Mouse (Mus musculus) erythroblast, embryonic 14.5 days (primary cell): ENCODE measurements around the gene Ptprg.

Experiments used
- GATA1 ChIP-seq: IDR thresholded peaks from 2 replicates; pipeline ENCODE4 v1.6.1; 2012; ENCODE audit warnings: low read length, inconsistent platforms, mixed read lengths
- TAL1 ChIP-seq: IDR thresholded peaks from 3 replicates; pipeline ENCODE4 v1.6.1; 2012; ENCODE audit warnings: low read length, inconsistent platforms, mixed read lengths

DNA sequence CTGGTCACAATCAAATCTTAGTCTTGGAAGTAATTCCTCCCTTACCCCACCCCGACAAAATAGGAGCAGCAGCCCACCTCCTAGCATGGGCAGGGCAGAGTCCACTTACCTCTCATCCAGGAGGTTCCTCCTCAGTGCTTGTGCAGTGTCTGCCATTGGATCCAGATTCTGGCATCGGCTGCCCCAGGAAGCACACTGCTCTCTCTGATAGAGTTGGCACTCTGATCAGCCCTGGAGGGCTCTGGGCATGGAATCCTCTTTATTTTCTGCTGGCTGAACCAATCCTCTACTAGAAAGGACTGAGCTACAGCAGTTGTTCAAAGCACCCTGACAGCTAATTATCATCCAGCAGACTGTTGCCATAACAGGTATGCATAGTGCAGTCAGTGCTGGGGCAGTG, 272.2 kb downstream of the Ptprg start:
- TF ChIP-seq GATA1, result no peak
- TF ChIP-seq TAL1, result no peak
